Mouse (Mus musculus): Measurements from ENCODE around the gene Trdmt1.

Gene Trdmt1

DNA sequence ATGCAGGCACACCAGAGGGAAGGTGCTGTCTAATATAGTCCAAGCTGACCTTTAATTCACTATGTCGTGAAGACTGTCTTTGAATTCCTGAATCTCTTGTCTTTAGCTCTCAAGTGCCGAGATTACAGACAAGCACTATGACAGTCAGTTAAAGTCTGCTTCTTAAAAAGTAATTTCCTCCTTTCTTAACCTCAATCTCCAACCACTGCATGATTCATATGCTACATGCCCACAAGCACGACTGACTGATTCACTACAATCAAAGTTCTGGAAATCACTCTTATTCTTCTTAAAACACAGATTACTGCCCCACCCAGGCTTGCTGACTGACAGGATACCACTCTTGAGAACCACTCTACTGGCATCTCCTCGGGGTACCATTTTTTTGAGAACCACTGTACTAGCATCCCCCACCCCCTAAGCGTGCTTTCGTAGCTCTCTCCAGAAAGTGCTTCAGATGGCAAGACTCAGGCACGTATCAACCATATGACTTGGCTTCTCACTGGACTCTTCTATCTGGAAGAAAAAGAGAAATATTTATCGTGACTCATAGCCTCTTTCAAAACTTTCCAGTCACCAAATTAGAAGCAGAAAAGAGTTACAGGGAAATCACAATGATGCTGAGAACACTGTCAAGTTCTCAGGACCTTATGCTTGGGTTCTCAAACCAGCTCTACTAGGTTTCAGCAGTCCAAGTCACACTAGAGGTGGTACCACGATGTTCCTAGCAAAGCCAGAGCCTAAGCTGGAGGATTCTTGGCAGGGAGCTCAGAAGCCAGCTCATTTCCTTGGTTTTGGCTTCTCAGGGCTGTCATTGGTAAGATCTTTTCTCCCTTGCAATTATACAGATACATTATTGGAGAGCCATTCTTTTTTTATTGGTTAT, 12.9 kb upstream of the Trdmt1 start:
- peak; percentile 78 for DNase-seq (ENCODE audit: extremely low read depth, insufficient read length, low spot score)

GRCm38 (mm10) chr2:13556239-13556638, 11.8 kb upstream of the Trdmt1 start:
- DNase-seq (ENCODE audit: extremely low read depth, insufficient read length, low spot score), result no peak

- peak; percentile 36 for DNase-seq (ENCODE audit: extremely low read depth, insufficient read length, low spot score)
Observed at GRCm38 (mm10) chr2:13553966-13554365, 9.5 kb upstream of the Trdmt1 start.

- no peak for DNase-seq (ENCODE audit: extremely low read depth, insufficient read length, low spot score)
Observed at GRCm38 (mm10) chr2:13548749-13549148, 4.3 kb upstream of the Trdmt1 start.

DNA sequence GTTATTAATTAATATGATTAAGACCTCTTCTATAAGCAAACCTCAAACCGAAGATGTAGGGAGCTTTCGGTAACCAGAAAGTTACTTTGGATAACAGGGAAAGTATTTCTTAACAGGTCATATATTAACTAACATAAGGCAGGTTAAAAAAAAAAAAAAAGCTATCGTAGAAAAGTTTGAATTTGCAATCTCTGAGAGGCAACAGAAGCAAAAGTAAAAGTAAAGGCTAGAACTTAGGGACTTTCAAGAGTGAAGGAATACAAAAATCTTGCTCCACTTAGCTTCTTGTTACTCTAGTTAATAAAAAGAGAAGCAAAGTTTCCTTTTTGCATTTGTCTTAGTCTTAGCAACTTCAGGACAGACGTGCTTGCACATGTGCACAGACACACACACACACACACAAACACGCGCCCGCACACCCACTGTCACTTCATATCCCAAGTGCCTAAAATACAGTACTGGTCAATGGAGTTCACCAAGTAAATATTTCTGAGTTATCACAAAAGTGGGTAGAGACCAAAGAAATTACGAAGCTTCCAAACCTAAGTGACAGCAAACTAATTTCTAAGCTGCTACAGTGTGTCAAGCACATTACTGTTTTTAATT, 846 bp downstream of the Trdmt1 start:
- DNase-seq (ENCODE audit: extremely low read depth, insufficient read length, low spot score), result no peak

- DNase-seq (ENCODE audit: extremely low read depth, insufficient read length, low spot score), result no peak
Observed at GRCm38 (mm10) chr2:13539860-13540259, 4.6 kb downstream of the Trdmt1 start.

DNA sequence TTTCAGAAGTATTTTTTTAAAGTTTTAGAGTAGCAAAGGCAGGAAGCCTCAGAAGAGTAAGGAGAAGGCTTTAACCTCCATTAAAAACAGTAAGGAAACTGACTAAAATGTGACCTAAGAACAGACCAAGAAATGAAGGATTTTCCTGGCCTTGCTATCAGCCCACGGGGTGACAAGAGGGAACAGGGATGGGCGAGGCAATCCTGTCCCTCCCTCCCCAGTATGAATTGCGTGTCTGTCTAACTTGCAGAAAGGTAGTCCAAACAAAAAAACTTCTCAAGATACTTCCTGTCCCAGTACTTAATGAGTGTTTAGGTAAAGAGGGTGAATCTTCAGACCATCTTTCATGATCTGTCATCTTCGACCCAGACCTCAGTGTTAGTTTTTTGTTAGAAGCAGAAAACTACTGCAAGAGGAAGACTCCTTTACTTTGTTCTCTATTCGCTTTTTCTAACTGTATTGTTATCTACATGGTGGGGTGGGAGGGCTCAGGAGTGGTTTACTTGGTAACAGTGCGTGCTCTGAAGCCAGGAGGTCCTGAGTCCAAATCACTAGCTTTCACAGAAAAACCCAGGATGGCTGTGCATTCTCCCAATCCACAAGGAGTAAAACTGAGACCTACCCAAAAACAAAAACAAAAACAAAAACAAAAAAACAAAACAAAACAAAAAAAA, 5.6 kb downstream of the Trdmt1 start:
- no peak for DNase-seq (ENCODE audit: extremely low read depth, insufficient read length, low spot score)

- no peak for DNase-seq (ENCODE audit: extremely low read depth, insufficient read length, low spot score)
Observed at GRCm38 (mm10) chr2:13538258-13538657, 6.2 kb downstream of the Trdmt1 start.

DNA sequence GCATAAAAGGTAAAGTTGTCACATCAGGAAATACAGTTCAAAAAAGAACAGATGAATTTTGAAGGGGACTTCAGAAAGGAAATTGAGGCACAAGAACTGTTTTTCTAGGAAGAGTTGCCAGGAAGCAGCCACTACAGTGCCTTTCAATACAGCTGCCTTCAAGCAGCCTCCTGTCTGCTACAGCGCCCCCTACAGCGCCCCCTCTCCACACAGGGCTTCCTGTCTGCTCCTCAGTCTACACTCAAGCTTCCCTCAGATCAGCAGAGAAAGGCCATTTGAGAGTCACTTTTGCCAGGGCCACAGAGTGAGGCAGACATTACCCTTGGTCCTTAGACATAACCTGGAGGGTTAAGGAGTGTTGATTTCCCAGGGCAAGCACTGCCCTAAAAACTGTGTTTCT, 6.7 kb downstream of the Trdmt1 start:
- no peak for DNase-seq (ENCODE audit: extremely low read depth, insufficient read length, low spot score)

DNA sequence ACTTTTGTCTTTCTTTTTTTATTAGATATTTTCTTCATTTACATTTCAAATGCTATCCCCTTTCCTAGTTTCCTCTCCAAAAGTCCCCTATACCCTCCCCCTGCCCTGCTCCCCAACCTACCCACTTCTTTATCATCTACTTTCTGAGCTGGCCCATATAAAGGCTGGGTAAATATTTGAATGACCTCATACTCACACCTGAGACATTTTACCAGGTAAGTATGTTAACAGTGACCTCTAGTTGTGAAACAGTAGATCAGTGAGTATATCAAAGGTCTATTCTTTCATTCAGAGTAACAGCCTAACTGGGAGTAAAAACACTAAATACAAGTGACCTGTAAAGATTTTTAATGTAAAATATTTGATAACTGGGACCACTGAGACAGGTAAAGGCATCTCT, 7.7 kb downstream of the Trdmt1 start:
- DNase-seq (ENCODE audit: extremely low read depth, insufficient read length, low spot score), result no peak

DNA sequence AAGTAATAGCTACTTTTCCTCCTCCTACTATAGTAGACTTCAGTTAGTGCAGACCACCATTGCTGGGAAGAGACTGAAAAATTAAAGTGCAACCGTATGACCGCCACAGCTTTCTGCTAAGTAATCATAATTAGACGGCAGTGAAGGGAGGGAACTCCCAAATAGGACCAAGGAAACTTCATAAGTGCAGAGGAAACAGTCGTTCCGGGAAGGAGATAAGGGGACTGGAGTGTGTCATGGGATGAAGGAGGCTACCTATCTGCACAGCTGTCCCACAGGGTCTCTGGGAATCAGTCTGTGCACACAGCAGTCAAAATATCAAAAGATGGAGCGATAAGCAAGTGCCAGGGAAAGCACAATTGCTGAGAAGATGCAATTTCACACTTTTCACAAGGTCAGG, 13.8 kb downstream of the Trdmt1 start:
- no peak for DNase-seq (ENCODE audit: extremely low read depth, insufficient read length, low spot score)

DNA sequence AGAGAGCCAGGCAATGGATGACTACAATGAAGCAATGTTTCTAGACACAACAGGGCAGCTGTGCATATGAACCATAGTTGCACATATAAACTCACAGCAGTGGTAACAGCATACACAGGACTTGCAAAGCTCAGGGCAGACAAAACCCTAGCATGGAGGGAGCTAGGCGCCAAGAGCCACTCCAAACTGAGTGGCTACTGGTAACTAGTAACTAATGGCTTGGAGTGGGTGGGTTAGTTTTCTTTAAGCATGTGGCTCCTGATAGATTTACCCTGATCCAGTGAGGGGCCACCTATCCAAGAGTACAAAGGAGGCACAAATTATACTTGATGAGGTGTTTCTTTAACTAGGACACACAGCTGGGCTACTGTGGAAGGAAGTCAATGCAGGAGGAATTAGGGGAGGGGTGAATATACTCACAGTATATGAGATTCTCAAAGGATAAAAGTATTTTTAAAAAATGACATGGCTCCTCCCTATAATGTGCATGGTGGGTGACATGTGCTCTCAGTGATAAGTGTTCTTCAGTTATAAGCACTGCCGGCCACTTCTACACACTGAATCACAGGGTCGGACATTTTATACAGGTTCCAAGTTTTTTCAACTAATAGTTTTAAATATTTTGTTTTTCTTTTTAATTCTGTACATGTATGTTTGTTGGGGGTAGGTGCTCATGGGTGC, 15.1 kb downstream of the Trdmt1 start:
- DNase-seq (ENCODE audit: extremely low read depth, insufficient read length, low spot score), result no peak

- DNase-seq (ENCODE audit: extremely low read depth, insufficient read length, low spot score), result no peak
Observed at GRCm38 (mm10) chr2:13527531-13527930, 16.9 kb downstream of the Trdmt1 start.

DNA sequence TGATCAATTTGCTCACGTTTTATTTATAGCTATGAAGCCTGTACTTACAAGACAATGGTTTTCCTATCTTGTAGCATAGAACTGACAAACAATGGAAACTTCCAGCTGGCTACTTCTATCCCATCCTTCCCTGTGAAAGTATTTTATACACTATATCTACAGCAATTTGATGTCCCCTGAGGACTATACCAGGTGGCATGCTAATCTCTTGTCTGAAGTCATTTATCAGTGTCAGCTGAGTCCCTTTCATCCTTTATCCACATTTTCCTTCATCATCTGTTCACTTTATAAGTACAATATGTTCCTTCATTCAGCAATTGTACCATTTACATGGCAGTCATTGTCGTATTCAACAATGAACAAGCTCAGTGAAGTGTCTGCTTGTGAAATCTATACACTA, 17.3 kb downstream of the Trdmt1 start:
- DNase-seq (ENCODE audit: extremely low read depth, insufficient read length, low spot score), result no peak

DNA sequence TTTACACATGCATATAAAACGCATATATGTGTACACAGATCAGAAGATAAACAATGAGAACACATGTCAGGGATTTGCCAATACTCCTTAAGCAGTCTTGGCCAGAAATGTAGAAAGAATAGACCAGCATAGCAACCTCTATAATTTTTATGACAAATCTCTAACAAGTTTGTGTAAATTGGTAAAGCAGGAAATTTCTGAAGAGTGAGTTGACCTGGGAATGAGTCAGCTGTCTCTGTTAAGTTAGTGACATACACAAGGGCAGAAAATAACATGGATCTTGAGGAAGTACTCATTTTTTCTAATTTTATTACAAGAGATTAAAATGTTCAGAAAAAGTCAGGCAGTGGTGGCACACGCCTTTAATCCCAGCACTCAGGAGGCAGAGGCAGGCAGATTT, 18.3 kb downstream of the Trdmt1 start:
- DNase-seq (ENCODE audit: extremely low read depth, insufficient read length, low spot score), result peak; percentile 43

DNA sequence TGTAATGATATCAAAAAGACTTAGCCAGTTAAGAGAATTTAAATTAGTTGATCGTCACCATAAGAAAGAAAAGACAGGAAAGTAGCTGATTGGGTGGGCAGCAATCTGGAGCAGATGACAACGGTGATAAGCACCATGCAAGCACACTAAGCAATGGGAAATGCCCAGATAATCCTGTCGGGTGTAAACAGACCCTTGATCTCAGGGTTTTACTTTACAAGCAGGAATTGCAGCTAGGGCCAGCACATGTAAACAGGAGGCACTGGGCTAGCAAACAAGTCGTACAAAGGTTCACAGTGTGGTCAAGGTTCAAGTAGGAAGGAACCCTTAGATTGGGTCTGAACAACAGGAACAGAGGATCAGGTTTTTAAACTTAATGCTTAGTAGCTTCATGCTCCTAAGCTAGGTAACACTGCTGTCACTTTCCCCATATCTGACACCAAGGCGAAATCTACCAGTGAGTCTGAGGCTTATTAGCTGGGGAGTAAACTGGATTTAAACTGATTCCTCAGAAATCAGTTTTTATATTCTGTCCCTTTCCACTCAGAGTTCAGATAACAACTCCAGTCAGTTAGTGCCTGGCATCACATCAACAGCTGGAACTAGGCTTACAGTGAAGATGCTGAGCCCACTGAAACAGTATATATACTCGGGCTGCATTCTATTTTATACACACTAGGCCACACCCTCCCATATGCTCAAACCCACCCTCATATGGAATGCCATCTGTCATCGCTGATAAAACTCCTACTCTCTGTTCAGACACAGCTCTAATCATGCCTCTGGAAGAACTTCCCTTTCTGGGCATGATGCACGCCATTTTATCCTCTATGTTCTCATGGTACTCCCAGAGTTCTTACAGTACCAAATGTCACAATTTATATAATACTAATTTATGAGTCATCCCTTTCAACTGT, 20.7 kb downstream of the Trdmt1 start:
- no peak for DNase-seq (ENCODE audit: extremely low read depth, insufficient read length, low spot score)

GRCm38 (mm10) chr2:13522106-13522505, 22.4 kb downstream of the Trdmt1 start:
- DNase-seq (ENCODE audit: extremely low read depth, insufficient read length, low spot score), result no peak

DNA sequence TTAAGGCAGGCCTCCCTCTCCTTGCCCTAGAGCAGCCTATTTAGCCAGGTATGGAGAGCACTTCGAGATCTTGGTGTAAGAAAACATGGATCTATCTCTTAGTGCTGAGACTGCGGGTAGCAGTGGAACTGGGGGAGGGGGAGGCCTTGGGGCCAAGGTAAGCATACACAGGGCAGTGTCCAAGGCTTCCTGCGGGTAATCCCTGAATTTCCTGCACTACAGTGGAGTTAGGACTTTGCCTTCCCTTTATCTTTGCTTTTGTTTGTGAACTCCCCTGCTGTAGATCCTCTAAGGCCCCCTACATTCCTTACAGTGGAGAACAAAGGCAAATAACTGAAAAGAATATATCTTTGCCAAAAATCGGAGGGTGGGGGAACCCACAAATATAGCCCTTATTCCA, 29.5 kb downstream of the Trdmt1 start:
- no peak for DNase-seq (ENCODE audit: extremely low read depth, insufficient read length, low spot score)

DNA sequence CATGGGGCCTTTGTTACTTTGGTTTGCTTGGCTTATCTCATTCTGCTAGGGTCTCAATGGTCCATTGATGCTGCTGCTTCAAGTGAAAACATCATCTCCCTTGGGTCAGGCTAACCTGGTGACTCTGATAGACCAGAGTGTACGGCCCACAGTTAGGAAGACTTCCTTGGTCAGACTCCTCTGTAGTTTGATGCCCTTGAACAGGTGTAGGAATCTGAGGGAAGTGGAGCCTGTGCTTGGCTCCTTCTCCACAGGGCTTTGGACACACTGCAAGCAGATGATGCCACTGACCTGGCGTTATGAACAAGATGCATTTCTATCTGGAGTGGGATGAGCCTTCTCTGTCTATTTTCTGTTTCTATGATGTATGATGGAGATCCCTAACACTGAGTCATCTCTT, 41.8 kb downstream of the Trdmt1 start:
- DNase-seq (ENCODE audit: extremely low read depth, insufficient read length, low spot score), result no peak

DNA sequence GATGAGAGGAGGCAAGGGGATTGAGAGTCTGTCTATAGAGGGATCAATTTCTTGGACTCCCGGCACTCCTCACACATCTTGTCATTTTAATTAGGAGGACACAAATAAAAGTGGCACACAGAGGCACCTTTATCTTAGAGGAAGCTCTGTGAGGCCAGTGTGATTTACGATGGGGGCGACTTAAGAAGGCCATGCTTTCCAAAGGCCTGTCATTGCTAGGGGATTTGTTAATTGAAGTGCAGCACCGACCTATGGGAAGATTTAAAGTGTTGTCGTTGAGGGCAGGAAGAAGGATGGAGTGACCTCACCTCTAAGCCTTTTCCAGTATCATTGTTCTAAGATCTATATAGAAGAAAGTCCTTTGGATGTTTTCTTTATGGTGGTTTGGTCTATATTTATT, 42.9 kb downstream of the Trdmt1 start:
- DNase-seq (ENCODE audit: extremely low read depth, insufficient read length, low spot score), result no peak
